Mouse (Mus musculus): ENCODE measurements at regions not wholly inside any gene's neighbourhood (a gene's known extent, or its start where the extent isn't known, plus 50 kb on each side); places are given as distances from the start of the nearest gene placed in this dataset.

DNA sequence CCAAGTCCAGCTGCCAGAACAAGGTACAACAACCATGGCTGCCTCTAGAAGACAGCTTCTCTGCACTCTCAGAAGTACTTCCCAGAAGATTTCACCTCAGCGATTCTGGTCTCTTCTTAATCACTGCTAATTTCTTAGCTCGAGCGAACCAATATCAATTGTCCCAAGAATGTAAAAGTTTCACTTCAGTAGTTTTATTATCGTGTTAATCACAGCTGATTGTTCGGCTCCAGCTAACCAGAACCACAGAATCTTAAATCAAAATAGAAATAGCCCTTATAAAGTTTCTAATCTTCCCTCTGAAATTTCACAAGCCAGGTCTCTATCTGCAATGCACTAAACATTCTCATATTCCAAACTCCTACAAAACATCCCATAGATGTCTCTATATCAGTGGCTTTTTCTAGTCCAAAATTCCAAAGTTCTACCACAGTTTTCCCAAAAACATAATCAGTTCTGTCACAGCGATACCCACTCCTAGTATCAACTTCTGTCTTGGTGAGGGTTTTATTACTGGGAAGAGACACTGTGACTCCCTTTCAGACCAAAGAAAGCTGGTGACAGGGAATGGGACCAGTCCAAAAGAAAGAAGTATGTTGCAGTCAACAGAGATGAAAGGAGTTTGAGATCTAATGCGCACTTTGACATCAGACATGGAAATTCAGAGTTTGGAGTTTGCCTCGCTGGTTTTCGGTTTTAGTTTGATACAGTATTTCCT is 130.2 kb downstream of the Gm10283 start:
- no peak for DNase-seq
- intact Hi-C loops (cut with DNase I) = no loop called here

DNA sequence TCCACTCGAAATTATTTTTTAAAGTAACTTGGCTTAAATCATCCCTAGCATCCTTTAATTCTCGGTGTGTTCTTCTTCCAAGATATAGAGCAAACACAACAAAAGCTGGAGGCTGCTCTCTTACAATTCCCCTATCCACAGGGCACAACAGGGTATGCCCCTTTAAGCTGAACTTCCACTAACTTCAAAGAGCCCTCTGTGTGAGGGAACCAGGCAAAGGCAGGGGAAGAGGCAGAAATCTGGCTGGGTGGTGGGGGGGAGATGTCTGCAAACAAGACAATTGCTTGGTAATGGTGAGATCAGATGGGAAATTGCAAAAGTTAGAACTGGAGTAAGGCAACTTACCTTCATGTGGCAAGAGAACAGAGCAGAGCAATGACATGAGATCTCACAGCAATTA is 154.7 kb downstream of the Gm10283 start:
- intact Hi-C loops (cut with DNase I) = no loop called here
- no peak for DNase-seq

DNA sequence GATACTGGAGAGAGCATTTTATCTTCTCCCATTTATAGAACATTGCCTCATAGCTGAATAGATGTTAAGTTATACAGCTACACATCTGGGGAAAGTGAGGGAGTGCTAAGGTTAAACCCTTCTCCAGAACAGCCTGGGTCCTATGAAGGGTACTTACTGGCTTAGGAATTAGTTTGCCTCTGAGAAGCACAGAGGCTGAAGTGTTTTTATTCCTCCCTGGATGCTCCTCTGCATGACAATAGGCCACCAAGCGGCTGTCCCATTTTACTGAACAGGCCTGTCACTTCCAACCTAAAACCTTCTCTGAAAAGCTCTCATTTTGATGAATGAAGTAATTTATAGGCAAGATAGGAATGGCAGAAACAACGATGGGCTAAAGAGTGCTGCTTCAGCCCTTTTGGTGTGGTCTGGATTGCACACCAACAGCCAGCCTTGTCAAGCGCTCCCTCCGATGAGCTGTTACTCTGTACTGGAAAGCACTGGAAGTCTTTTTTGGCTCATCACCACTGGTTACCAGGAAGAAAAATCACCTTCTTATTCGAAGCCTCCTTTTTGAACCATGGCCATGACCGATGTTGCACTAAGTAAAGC is 157.1 kb downstream of the Gm10283 start:
- DNase-seq = no peak
- intact Hi-C loops (cut with DNase I) = no loop called here

DNA sequence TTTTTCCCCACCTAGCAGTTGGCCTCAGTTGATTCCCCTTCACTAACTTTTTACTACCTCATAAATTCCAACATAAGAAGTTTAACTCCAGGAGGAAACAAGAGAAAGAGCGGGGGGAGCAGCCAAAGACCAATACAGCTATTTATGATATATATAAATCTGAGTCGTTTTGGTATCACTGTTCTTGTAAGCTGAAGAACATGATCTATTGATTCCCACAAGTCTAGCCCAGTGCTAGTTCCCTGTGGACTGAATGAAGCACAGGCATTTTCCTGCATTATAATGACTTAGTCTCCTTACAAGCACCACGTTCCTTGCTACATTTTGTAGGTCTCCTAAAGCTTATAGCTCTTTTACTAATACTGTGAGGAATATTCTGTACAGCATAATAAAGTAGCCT is 187.5 kb downstream of the Gm10283 start:
- intact Hi-C loops (cut with DNase I) = no loop called here
- no peak for DNase-seq

DNA sequence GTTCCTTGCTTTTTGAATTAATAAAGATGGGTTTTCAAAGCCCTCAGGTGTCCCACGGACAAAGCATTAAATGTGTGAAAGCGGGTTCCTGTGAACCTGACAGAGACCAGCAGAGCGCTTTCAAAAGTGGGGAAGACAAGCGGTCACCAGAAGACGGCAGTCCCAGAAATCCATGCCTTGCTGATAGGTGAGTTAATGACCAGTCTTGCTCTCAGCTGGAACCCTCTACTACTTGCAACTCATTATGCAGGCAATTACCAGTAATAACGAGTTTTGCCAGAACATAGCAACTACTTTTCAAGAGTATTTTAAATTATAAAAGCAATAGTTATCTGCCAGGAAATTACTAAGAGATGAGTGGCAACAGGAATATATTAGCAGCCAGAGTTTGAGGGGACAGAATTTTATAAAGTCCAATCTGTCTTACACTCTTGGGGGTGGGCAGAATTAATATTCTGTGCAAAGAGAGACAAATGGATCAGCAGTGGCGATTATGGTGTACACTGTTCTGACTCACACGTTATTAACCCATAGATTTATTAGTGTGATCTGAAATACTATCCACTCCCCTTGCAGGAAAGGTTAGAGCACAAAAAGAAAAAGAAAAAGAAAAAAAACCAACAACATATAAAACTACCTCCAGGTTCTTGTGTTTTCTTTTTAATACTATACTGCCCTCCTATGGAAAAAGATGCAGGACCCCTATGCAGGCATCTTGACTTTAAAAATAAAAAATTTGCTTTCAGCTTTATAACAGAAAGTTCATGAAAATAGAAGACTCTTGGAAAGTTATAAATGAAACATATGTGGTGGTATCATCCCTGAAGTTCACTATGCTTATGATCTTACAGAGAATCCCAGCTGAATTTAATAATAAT is 188.8 kb downstream of the Gm10283 start:
- intact Hi-C loops (cut with DNase I) = no loop called here
- DNase-seq = no peak

DNA sequence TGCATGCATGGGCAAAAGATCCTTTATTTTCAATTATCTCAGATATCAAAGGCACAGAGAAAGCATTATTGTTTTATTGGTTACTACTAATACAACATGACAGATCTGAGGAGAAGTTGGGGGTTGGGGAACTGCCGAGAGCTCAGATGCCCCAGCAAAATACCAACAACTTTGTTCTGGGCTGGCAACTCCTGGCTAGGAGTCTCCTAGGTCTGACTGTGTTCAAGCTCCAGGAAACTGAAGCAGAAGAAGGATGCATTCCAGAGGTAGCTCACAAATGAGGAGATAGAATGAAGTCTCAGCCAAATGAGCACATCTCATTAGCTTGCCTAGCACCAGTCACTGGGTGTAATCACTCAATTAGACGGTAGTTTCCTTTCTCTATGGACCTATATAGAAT is 192.9 kb downstream of the Gm10283 start:
- intact Hi-C loops (cut with DNase I) = no loop called here
- DNase-seq = no peak

DNA sequence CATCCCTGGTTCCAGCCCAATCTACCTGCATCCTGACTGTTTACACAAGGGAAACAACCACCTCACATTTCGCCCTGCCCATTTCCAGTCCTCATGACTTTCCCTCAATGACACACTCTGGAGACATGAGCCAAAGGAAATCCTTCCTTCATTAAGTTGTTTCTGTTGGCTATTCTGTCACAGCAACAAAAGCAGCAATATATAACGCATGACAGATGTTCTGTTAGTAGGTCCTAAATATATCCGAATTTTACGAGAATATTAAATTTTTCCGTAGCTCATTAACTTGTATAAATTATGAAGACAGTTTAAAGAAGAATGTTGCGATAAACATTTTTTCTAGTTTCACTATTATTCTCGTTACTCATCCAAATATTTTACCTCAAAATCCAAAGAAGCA is 201.7 kb downstream of the Gm10283 start:
- intact Hi-C loops (cut with DNase I) = no loop called here
- DNase-seq = no peak

DNA sequence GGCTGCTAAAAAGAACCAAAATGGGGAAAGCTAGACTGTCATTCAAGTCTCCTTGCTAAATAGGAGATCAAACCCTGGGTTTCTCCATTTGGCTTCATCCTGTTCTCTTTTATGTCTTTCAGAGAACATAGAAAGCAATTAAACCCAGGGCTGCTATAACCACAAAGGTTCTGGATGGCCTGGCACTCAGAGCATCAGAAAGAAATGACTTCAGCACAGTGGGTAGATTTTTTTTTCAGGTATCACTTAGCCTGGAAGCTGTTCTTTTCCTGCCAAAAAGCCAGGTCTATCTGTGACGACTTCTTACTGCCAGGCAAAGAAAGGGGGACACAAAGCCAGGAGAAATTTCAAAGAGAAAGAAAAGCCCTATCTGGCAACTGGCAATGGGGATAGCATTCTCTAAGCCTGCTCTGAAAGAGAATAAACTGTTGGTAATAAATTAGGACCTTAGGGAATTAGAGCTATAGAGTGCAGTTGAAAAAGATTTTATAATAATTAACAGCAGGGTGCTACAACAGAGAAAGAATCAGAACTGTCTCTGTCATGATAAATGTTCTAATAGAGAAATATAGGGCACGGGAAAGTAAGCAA is 225.7 kb downstream of the Gm10283 start:
- intact Hi-C loops (cut with DNase I) = no loop called here
- no peak for DNase-seq

DNA sequence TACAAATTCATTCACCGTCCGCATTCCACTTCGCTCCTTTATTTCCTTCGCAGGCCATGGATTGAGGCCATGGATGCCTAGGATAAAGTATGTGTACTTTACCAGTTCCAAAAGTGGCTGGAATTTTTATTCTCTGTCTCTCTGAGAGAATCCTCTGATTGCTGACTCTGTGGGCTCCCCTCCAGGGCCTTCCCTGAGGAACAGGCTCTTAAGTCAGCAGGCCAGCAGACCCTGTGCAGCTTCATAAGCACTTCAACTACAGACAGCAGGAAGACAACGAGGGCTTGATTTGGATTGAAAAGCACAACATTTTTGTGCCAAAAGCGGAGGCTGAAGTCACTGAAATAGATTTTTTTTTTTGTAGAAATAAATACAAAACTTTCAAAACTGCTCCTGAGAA is 252.7 kb downstream of the Gm10283 start:
- DNase-seq = peak; percentile 7 to 22
- intact Hi-C loops (cut with DNase I) = no loop called here

DNA sequence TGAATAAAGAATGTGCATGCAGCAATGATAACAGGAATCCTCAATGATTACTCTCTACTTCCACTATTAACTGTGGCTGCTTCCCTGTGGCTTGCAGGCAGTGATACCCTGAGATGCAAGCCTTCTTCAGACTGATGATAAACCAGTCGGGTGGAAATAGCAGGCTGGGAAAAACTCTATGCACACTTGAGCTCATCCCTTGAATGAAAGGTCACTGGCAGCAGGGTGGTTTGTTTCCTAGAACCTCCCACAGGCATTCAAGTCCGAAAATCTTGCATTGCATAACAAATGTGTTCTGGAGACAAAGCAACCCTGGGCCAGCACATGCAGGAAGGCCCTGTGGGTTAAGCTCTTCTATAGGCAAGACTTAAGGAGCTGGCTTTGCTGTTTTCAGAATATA is 253.3 kb downstream of the Gm10283 start:
- no peak for DNase-seq
- intact Hi-C loops (cut with DNase I) = no loop called here

DNA sequence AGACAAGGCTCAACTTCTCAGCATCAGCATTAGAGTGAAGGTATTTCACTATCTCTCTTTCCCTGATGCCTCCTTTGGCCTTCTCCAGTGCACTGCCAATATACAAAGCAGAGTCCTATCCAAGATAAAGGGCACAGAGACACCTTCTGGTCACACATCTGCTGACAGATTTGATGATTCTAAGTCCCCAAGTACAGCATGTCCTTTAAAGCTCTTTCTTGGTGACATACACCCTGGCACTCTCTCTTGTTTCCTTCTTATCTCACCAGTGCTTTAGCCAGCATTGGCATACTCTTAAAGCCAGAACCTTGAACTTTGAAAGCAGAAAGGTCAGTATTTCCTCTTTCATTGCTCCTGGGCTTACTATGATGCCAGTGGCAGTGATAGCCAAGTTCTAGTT is 255.4 kb downstream of the Gm10283 start:
- intact Hi-C loops (cut with DNase I) = no loop called here
- DNase-seq = peak in 1 of 2 experiments; percentile 0

DNA sequence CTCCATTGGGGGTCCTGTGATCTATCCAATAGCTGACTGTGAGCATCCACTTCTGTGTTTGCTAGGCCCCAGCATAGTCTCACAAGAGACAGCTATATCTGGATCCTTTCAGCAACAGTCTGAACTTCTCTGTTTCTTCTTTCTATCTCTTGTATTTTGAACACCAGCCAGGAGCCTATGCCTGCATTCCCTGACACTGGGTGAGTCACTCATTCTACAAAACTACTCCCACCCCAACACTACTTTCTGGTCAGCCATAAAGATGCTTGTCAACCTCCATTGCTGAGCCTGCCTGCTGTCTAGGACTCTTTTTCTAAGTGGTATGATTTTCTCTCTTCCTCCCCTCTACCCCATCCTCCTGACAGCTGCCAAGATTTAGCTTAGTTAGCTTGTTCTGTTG is 261.6 kb downstream of the Gm10283 start:
- no peak for DNase-seq
- intact Hi-C loops (cut with DNase I) = no loop called here

DNA sequence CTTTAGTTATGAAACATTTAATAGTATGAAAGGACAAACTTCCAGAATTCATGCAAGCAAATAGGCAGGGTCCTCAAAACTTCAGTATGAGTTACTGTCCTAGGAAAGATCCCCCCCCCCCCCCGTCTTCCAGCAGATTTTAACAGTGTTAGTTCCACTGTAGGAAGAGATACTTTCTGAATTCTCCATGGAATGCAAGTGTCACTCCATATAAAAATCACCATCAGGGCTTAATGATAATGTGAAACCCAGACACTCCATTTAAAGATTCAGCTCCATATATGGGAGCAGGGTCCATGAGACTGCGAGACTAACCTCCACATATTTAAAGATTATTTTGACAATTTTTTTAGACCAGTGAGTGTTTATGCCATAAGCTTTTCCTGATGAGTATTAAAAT is 282.1 kb downstream of the Gm10283 start:
- intact Hi-C loops (cut with DNase I) = no loop called here
- no peak for DNase-seq

DNA sequence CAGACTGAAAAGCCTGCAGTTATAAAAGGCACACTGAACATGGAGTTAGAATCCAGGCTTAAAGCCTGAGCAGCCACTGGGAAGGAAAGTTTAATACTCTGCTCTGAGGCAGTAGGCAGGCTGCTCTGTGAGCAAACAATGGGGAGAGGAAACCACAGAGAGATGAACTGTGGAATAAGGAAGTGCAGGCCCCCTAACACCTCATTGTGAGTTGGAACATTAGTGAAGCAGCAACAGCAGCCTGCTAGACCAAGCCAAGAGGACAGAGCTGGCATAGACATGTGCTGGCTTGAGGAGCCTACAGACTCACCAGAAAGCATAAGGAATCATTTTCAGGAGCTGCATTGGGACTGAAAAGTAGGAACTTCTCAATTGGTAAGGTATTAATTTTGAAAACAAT is 307.4 kb downstream of the Gm10283 start:
- intact Hi-C loops (cut with DNase I) = no loop called here
- no peak for DNase-seq

DNA sequence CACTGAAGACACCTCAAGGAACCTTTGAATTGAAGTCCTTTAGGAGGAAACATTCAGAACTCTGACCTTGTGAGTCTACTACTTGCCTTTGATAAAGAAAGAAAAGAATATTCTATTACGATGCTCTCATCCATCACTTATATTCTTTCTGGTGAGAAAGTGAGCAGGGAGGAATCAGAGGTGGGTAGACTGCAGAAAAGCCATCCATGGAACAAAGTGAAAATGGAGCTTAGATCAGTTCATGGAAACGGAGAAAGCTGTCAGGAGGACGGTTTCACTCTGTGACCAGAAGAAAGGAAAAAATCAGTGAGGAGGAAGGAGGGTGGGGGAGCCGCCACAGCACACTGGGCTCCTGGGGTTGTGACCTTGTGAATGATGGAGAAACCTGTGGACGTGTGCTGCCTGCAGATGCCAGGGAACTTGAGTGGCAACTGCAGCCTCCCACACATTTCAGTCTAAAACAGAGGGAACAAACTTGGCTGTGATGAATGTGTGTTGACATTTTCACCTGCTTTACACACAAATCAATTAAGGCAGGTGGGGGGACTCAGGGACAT is 335.2 kb downstream of the Gm10283 start:
- intact Hi-C loops (cut with DNase I) = no loop called here

More for the DNA sequence above, 335.2 kb downstream of the Gm10283 start:
- DNase-seq = no peak
